Mouse (Mus musculus): ENCODE data around the gene Ankrd34c.
A peak's percentile ranks its signal among the peaks of the same experiment; 100 is the strongest.

Ankrd34c gene

DNA sequence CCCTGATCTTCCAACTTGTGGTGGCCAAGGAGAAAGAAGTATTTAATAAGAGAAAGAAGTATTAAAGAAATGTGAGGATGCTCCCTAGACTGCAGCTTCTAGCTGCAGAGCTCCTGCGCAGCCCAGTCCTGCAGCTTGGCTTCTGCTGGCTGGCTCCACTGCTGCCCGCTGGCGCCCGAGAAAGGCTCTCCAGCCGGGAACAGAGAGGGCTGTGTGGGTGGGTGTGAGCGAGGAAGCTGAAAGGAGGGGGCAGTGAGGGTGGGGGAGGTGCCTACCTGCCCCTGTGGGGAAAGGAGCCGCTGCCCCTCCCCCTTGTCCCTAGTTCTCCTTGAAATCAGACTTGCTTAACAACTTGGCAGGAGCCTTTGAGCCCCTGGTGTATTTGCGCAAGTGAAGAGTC, at the start of gene Ankrd34c:
Gene Ankrd34c, minus strand, starts transcription at position 181 of the 400 bp plus-strand sequence.
- no peak for DNase-seq (ENCODE audit: inconsistent ontology term)

DNA sequence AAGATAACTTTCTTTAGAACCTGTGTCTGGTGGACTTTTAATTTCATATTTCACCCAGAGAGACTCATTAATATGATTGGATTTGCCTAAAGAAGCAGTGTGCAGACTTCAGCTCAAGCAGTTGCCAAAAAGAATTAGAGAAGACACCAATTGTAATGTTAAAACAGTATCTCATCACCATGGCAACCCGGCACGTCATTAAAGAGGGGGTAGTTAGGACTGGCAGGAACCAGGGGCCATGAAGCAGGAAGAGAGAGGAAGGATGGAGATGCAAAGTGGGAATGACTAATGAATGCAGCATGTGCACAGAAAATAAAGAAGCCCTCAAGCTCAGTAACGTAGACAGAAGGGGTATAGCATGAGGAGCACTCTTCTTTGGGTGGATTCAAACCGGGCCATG, 49.3 kb upstream of the Ankrd34c start:
- no peak for DNase-seq (ENCODE audit: inconsistent ontology term)

- no peak for DNase-seq (ENCODE audit: inconsistent ontology term)
These were observed 43.2 kb upstream of the Ankrd34c start for GRCm38 (mm10) chr9:89781395-89781927.

DNA sequence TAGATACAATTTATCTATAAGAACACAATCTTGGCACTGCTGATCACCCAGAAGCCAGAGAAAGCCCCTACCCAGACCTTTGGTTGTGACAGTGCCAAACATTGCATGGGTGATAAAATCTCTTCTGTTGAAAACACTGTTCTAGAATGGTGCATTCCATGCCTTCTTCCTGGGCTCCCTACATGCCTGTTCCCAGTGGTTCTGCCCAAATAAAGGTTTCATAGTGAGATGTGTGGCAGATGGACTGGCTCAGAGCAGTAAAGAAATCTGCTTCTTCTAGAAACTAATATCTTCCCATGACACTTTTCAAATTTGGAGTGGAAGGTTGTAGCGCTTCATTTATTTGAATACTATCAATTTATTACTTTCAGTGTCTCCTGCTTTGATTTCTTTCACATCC, 41.0 kb upstream of the Ankrd34c start:
- no peak for DNase-seq (ENCODE audit: inconsistent ontology term)

GRCm38 (mm10) chr9:89771153-89771552, 32.9 kb upstream of the Ankrd34c start:
- no peak for DNase-seq (ENCODE audit: inconsistent ontology term)

DNA sequence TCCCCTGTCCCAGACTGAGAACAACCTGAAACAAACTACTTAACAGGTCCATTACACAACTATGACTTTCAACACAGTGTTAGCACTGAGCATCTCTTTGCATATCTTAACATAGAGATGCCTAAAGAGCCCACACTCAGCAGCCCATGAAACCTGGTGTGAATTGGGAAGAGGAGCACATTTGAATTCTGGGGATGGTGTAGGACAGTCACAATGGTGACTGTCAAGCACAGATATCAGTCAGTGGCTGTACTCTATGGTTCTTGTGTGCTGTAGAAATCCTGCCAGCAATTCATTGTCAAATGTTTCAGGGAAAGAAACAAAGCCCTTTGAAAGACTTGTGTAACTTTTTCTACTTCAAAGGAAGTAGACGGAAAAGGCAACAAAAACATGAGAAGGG, 23.7 kb upstream of the Ankrd34c start:
- no peak for DNase-seq (ENCODE audit: inconsistent ontology term)

DNA sequence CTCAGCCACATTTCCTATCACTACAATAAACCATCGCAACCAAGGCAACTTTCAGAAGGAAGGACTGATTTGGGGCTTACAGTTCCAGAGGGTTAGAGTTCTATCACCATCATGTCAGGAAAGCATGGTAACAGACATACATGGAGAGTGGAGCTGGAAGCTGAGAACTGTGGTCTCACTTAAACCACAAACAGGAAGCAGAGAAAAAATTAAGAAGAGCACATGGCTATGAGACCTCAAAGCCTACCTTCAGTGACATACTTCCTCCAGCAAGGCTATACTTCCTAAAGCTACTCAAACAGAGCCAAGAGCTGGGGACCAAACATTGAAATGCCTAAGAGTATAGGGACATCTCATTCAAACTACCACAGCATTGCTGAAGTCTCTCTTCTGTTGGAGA, 20.3 kb upstream of the Ankrd34c start:
- DNase-seq (ENCODE audit: inconsistent ontology term): no peak

- no peak for DNase-seq (ENCODE audit: inconsistent ontology term)
These were observed 19.9 kb upstream of the Ankrd34c start for GRCm38 (mm10) chr9:89758139-89758538.

GRCm38 (mm10) chr9:89757571-89757970, 19.3 kb upstream of the Ankrd34c start:
- DNase-seq (ENCODE audit: inconsistent ontology term): no peak

- DNase-seq (ENCODE audit: inconsistent ontology term): no peak
These were observed 1.8 kb upstream of the Ankrd34c start for GRCm38 (mm10) chr9:89740041-89740440.

DNA sequence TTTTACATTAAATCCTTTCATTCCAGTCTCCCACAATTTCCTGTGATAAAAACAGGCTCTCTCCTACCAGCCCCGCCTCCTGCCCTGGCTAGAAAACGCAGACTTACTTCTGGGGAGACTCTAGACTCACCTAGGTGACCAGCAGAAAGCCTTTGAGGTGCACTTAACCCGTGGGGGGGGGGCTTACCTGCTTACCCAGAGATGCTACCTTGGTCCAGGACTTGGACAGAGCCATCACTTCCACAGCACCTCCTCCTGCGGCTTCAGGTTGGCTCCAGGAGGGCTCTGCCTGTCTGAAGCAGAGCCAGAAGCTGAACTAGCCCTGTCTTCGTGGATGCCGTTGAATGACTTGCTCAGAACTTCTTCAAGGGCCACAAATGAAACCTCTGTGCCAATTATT, 387 bp downstream of the Ankrd34c start:
- no peak for DNase-seq (ENCODE audit: inconsistent ontology term)

DNA sequence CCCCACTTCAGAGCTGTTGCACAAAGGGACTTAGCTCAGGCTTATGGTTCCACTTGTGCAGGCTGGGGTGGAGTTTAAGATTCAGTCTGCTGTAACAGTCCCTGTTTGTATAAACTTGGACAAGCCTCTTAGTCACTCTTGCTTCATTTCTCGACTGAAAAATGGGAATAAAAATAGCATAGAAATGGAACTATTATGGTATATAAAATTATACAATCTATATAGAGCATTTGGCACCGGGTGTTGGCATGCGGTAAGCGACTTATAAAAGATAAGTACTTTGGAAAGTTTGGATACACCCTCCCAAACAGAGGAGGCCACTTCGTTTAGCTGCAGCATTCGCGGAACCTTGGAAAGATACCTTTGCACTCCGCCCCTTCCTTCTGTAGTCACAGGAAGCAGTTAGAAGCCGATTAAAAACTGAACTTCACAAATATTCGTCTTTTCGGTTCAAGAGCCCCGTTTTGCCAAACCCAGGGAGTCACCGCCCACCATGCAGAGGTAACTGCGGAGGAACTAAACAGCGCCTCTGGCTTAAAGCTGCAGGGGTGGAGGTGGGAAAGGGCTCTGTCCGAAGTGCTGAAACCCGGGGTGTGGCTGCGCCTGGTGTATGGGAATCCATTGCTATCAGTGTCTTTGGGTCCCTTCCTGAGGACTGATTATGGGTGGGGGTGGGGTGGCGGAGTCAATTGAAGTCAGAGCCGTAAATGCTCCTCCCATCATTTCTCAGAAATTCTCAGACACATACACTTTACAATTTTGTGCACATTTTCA, 1.2 kb downstream of the Ankrd34c start:
- DNase-seq (ENCODE audit: inconsistent ontology term): peak; percentile 53

DNA sequence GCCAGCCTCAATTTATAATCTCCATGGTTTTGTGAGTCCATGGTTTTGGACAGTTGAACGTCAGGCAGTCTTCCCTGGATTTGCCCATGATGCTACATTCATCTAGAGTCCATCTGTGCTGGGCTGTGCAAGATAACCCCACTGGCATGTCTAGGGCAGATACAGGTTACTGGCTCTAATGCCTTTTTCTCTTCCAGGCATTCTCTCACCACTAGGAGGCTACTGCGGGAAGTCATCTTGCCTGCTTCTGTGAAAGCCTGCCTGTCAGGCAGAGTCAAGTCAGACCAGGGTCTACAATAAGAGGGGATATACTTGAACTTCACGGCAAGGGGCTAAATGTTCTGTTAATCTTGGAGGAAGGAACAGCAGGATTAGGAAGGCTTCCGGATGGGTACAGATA, 31.4 kb downstream of the Ankrd34c start:
- DNase-seq (ENCODE audit: inconsistent ontology term): no peak

GRCm38 (mm10) chr9:89705197-89705533, 33.1 kb downstream of the Ankrd34c start:
- DNase-seq (ENCODE audit: inconsistent ontology term): no peak

GRCm38 (mm10) chr9:89704265-89705196, 33.7 kb downstream of the Ankrd34c start, which contains the start of gene Tmed3:
Gene Tmed3 (minus strand): TSS chr9:89705068.
- DNase-seq (ENCODE audit: inconsistent ontology term): peak; percentile 95

DNA sequence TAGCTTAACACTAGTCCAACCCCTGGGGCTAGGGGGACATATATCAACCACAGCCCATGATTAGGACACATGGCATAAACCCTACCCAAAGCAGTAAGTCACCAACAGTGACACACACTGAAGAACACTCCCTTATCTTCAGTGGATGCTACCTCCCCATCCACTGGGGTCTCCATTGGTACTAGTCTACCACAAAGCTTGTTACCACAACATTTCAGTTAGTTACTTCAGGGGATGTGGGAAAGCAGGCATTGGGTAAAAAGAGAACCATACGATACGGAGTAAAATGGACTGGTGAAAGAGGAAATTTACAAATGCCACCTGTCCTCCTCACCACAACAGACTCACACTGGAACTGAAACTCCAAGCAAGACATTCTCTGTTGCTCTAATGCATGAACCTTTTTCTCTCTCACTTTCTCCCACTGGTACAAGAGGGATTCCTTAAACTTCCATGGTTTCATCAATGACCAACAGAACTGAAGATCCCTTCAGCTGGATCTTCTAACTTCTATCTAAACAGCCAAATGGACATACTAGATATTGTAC, 37.3 kb downstream of the Ankrd34c start:
- DNase-seq (ENCODE audit: inconsistent ontology term): no peak

DNA sequence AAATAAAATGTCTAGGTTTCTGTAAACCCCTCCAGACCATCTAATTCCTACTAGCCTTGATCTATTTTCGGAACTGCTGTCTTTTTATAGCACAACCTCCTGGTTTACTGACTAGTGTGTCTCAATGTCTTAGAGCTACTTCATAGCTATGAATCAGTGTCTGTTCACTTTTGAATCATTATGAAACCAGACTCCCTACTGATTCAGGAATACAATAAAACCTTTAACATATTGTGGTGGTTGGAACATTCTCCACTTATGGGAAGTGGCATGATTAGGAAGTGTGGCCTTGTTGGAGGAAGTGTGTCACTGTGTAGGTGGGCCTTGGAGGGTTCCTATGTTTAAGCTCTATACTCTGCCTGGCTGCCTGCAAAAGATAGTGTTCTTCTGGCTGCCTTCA, 43.1 kb downstream of the Ankrd34c start:
- no peak for DNase-seq (ENCODE audit: inconsistent ontology term)

DNA sequence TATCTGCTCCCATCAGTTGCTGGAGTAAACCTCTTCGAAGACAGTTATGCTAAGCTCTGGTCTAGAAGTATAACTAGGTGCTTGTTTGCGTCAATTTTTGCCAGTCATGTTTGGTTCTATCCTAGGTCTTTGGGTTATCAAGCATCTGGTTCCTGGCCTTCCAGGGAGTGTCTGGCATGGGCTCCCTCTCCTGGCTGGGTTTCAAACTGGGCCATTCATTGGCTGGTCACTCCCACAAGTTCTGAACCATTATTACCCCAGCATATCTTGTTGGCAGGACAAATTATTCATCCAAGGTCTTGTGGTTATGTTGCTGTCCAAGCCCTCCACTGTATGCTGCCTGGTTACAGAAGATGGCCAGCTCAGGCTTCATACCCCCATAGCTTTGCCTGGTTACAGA, 44.6 kb downstream of the Ankrd34c start:
- no peak for DNase-seq (ENCODE audit: inconsistent ontology term)

DNA sequence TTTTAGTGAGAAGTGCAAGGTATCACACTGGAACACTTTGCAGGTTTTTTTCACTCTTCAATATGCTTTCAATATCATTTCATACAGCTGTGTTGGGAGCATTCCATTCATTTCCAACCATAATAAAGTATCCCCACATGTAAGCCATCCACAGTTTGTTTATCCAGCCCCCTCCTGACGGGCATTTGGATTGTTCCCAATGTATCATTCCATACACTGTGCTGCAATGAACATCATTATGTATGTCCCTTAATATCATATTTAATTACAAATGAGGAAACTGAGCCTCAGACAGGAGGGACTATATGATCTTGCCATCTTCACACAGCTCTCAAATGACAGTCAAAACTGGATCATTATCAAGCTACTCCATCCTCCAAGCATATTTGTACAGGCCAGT, 49.1 kb downstream of the Ankrd34c start:
- DNase-seq (ENCODE audit: inconsistent ontology term): no peak

DNA sequence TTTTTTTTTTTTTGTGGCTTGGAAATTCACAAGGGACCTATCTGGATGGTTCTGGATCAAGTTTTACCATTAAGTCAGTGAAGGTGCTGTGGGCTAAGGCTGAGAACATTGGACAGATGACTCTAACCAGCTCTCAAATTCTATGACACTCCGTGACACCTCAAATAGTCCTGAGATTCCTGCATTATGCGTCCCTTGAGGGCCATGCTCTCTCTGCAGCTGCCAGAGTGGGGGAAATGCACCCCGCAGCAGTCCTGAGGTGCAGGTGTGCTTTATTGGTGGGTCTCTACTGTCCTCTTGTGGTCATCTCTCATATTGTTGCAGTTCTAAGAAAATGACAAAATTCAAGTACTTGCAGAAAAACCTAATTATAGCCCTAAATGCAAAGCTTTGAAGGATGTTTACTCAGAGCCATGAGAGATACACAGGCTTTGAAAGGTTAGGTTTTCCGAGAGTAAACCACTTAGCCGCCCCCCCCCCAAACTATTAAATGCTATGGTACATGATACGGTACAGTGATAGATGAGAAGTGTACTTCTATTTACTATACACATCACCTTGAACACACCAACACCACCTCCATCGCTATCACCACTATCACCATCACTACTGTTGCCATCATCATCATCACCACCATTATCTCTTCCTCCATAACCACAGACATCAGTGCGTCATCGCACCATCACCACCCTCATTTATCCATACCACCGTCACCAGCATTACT, 50.6 kb downstream of the Ankrd34c start:
- no peak for DNase-seq (ENCODE audit: inconsistent ontology term)

GRCm38 (mm10) chr9:89686262-89686661, 52.0 kb downstream of the Ankrd34c start:
- DNase-seq (ENCODE audit: inconsistent ontology term): no peak

GRCm38 (mm10) chr9:89678974-89679373, 59.3 kb downstream of the Ankrd34c start:
- DNase-seq (ENCODE audit: inconsistent ontology term): peak; percentile 51

All from Muller cell, postnatal 12 days (primary cell).